Mouse (Mus musculus): Measurements from ENCODE around the gene 4933402N22Rik. TPM values are rescaled to one million over a fixed set of nuclear protein-coding genes. Genes with fewer than 3 reads are reported as not detected.

Gene 4933402N22Rik
- polyA plus RNA-seq (2012; rRNA removed; ENCODE audit: low replicate concordance): not detected in 2 replicates

DNA sequence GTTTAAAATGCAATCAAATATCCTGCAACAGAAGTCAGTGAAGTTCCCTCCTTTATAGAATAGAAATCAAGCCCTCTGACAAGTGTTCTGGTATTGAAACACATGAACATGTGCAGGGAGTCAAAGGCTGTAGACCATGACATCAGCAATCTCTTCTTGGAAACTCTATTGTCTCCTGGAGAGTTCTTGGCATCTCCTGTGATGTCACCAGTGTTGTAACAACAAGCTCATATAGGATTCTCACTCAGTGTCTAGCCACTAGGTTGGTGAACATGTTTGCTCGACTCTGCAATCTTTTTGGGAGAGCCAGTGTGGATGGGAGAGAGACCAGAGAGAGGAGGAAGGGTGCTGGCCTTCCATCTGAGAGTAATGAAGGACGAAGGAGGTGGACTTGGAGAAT lies at the start of gene 4933402N22Rik:
Gene 4933402N22Rik (plus strand): TSS at position 301 of the 400 bp plus-strand sequence.

Other genes with a start within 250 kb of the 4933402N22Rik start
- not detected in 2 replicates for gene Gm8922, start 236.1 kb upstream of the 4933402N22Rik start, polyA plus RNA-seq (2012; rRNA removed; ENCODE audit: low replicate concordance)
- not detected in 2 replicates for gene Gm8926, start 147.5 kb upstream of the 4933402N22Rik start, polyA plus RNA-seq (2012; rRNA removed; ENCODE audit: low replicate concordance)
- not detected in 2 replicates for gene Gm6465, start 72.5 kb upstream of the 4933402N22Rik start, polyA plus RNA-seq (2012; rRNA removed; ENCODE audit: low replicate concordance)

Data from mammary gland, adult 2 months (tissue).